Mouse (Mus musculus): ENCODE measurements around the gene Tspan18. TPM values are rescaled to one million over a fixed set of nuclear protein-coding genes. Genes with fewer than 3 reads are reported as not detected.

The Tspan18 gene
- polyA plus RNA-seq, 1 experiment from 2014 or later, result 16.9 TPM

DNA sequence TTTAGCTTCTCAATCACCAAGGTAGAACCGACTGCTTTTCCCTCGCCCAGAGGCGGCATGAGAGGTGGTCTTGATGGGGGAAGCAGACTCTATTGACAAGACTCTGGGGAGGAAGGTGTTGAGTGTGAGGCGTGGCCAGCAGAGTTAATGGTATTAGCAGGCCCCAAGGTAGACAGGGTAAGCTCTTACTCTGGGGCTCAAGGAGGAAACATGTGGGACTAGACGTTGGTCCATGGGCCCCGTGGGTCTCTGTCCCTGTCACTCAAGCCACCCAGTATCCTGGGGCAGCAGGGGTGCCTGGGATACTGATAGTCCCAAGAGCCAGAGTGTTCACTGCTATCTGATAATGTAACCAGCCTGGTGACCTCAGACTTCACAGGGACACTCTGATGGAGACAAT is 26.0 kb upstream of the Tspan18 start:
- Histone ChIP-seq H3K9me3 (0 out of 2 replicates have a peak, but pooled peaks cover 3% of the 10 kb centered on the region), H3K9ac (replicated peaks) (no peak overlapping the region), H3K4me2 (replicated peaks) (no peak overlapping the region), H3K27me3 (no peaks in the 10 kb centered on the region), H3K27ac (replicated peaks) (no peak overlapping the region), H3K4me3 (no peak overlapping the region), H3K36me3 (no peaks in the 10 kb centered on the region), H3K4me1 (peaks cover 10% of the 10 kb centered on the region)
- ATAC-seq (replicated peaks), result no peak
- 85% methylated on average over 6 of the region's 6 CpGs for WGBS

DNA sequence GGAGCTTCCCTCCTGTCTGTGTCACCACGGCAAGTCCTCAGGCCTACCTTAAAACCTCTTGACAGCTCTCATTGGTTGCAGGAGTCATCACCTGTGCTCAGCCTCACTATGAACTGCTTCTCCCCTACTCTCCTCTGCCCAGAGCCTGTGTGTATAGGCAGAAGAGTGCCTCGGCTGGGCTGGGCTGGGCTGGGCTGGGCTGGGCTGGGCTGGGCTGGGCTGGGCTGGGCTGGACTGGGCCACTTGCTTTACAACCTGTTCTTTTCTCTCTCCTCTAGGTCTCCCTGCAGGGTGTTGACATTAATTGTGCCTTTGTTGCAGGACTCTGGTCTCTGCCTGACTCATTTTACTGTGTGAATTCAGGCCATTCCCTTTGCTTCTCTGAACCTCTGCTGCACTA is 23.1 kb upstream of the Tspan18 start:
- Histone ChIP-seq H3K27ac (replicated peaks) (no peak overlapping the region), H3K4me3 (no peak overlapping the region), H3K9me3 (no peaks in the 10 kb centered on the region), H3K36me3 (no peaks in the 10 kb centered on the region), H3K4me2 (replicated peaks) (no peak overlapping the region), H3K9ac (replicated peaks) (no peak overlapping the region), H3K4me1 (peaks cover 14% of the 10 kb centered on the region), H3K27me3 (no peaks in the 10 kb centered on the region)
- ATAC-seq (replicated peaks), result no peak
- whole genome bisulfite sequencing, result 57% methylated on average over 2 of the region's 2 CpGs

DNA sequence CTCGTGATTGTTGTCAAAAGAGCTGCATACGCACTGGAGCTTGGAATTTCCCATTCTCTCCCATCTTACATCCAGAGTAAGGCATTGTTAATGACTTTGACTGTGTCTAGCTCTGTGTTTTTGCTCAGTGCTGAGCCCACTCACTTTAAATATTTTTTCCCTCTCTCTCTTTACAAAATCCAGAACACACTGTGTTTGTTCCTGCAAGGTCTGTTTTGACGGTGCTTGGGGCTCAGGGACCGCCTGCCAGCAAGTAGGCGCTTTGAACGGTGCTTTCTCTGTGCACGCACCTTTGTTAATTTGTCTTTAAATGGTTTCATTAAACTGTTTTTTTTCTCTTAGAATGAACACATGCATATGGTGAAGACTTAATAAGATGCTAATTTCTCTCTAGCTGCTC is 21.5 kb upstream of the Tspan18 start:
- peak; percentile 35; the same call in 1 of the 2 replicates for ATAC-seq (replicated peaks)
- WGBS, result 7% methylated on average over 7 of the region's 7 CpGs
- Histone ChIP-seq H3K9me3 (no peaks in the 10 kb centered on the region), H3K9ac (replicated peaks) (no peak overlapping the region), H3K27me3 (no peaks in the 10 kb centered on the region), H3K36me3 (no peaks in the 10 kb centered on the region), H3K4me1 (peaks cover 14% of the 10 kb centered on the region), H3K27ac (replicated peaks) (0 out of 2 replicates have a peak overlapping the region, but pooled peaks have one; percentile 17), H3K4me3 (no peak overlapping the region), H3K4me2 (replicated peaks) (no peak overlapping the region)

DNA sequence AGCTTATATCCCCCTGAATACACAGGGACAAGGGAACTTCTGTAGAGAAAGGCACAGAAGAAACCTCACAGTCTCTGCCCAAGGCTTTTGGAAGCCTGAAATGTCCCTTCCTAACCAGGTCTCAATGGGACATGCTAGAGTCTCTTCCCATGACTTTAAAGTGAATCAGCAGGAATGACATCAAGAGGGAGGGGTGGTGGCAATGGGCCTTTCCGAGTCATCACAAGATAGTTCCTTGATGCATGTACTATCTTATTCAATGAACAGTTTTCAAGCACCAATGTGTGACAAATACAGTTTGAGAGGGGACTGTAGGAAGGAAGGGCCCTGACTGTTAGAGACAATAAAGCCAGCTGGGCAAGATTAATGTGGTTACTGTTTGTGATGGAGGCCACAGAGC is 20.3 kb upstream of the Tspan18 start:
- WGBS, result 83% methylated on average over 1 of the region's 1 CpGs

DNA sequence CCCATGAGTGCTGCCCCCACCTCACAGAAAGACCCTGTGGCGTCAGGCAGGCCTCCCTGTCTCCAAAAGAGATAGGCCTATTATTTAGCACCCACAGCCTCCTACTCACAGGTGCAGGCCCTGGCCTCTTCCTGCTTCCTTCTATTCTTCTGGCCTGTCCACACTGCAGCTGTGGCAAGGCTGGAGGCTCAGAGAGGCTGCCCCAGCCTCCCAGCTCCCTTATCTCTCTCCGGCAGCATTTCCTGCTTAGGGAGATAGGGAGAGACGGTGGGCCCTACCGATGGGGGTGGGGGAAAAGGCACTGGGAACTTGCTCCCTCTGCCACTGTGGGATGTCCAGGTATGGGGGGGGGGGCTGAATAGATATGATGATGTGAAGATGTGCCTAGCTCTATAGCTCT is 19.4 kb upstream of the Tspan18 start:
- Histone ChIP-seq H3K4me3 (no peak overlapping the region), H3K9me3 (no peaks in the 10 kb centered on the region), H3K4me1 (peaks cover 14% of the 10 kb centered on the region), H3K36me3 (no peaks in the 10 kb centered on the region), H3K27me3 (no peaks in the 10 kb centered on the region), H3K27ac (replicated peaks) (no peak overlapping the region), H3K4me2 (replicated peaks) (no peak overlapping the region), H3K9ac (replicated peaks) (no peak overlapping the region)
- ATAC-seq (replicated peaks), result no peak
- 88% methylated on average over 4 of the region's 4 CpGs for WGBS

More for the DNA sequence above, 20.3 kb upstream of the Tspan18 start:
- no peaks in the 10 kb centered on the region for H3K36me3 ChIP-seq
- H3K9me3 ChIP-seq, result no peaks in the 10 kb centered on the region
- ATAC-seq (replicated peaks), result no peak
- peaks cover 14% of the 10 kb centered on the region for H3K4me1 ChIP-seq
- no peaks in the 10 kb centered on the region for H3K27me3 ChIP-seq
- no peak overlapping the region for H3K9ac ChIP-seq (replicated peaks)
- no peak overlapping the region for H3K27ac ChIP-seq (replicated peaks)
- no peak overlapping the region for H3K4me2 ChIP-seq (replicated peaks)
- no peak overlapping the region for H3K4me3 ChIP-seq

DNA sequence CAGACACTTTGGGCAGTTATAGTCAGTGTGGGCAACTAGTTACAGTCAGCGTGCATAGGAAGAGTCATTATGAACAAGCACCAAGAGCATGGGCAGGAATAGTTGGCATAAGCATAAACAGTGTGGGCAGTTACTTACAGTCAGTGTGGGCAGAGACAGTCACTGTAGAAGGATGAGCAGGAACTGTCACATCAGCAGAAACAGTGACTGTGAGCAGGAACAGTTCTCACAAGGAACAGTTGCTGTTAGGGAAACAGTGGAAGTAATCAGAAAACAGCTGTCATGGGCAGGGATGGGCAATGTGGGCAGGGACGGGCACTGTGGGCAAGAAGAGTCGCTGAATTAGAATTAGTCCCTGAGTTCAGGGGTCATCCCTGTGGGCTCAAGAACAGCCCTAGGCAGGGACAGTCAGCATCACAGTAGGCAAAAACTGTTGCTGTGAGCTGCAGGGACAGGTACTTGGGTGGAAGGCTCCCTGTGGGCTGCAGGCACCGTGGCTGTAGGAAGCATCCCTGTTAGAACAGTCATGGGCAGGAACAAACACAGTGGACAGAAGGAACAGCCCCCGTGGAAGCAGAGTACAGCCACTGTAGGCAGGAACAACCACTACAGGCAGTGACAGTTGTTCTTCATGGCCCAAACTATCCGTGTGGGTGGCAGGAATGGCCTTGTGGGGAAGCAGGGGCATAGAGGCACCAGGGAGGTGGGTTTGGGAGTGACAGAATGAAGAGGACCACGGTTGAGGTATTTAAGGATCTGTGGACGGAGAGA is 18.8 kb upstream of the Tspan18 start:
- no peak overlapping the region for H3K4me3 ChIP-seq
- WGBS, result 88% methylated on average over 8 of the region's 8 CpGs
- H3K9me3 ChIP-seq, result no peaks in the 10 kb centered on the region
- H3K4me2 ChIP-seq (replicated peaks), result no peak overlapping the region
- no peak overlapping the region for H3K27ac ChIP-seq (replicated peaks)
- no peak overlapping the region for H3K9ac ChIP-seq (replicated peaks)
- no peaks in the 10 kb centered on the region for H3K27me3 ChIP-seq
- no peaks in the 10 kb centered on the region for H3K36me3 ChIP-seq
- ATAC-seq (replicated peaks), result no peak
- peaks cover 14% of the 10 kb centered on the region for H3K4me1 ChIP-seq

DNA sequence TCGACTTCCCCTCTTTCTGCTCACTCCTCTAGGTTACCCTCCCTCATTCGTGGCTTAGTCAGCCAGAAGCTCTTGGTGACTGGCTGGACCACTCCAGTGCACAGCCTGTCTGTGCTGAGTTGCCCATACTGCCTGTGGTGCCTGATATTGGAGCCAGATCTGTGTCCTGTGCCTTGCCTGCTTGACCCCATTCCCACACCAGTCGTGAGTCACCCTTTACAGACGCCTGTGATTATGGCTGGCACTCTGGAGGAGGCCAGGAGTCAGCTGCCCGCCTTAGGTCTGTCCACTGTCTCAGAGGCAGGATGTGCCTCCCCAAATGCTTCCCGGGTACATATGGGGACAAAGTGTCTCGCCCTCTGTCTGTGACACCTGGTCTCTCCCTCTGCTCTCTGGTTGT is 17.0 kb upstream of the Tspan18 start:
- H3K4me2 ChIP-seq (replicated peaks), result no peak overlapping the region
- H3K4me1 ChIP-seq, result peaks cover 14% of the 10 kb centered on the region
- H3K36me3 ChIP-seq, result no peaks in the 10 kb centered on the region
- no peak for ATAC-seq (replicated peaks)
- H3K9me3 ChIP-seq, result no peaks in the 10 kb centered on the region
- no peak overlapping the region for H3K9ac ChIP-seq (replicated peaks)
- H3K27ac ChIP-seq (replicated peaks), result no peak overlapping the region
- 75% methylated on average over 7 of the region's 7 CpGs for WGBS
- H3K27me3 ChIP-seq, result no peaks in the 10 kb centered on the region
- no peak overlapping the region for H3K4me3 ChIP-seq

DNA sequence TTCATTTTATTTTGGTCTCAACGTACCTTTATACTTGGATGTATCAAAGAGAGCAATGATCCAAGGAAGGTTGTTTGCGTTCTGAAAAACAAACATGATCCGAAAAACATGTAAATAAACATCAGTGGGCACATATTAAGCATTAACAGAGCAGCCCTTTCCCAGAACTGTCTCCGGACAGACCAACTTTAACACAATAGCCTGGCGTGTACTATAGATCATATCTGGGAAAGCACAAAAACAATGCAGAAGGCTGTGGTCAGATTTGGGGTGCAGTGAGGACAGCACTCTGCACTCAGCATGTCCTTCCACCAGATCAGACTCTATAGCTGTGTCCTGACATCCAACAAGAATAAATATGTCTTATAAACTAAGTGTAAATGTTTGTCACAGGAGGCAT is 12.7 kb upstream of the Tspan18 start:
- H3K27me3 ChIP-seq, result no peaks in the 10 kb centered on the region
- no peaks in the 10 kb centered on the region for H3K4me1 ChIP-seq
- H3K9ac ChIP-seq (replicated peaks), result no peak overlapping the region
- 89% methylated on average over 5 of the region's 5 CpGs for WGBS
- H3K27ac ChIP-seq (replicated peaks), result no peak overlapping the region
- no peak for ATAC-seq (replicated peaks)
- no peaks in the 10 kb centered on the region for H3K36me3 ChIP-seq
- no peak overlapping the region for H3K4me2 ChIP-seq (replicated peaks)
- no peaks in the 10 kb centered on the region for H3K9me3 ChIP-seq
- H3K4me3 ChIP-seq, result no peak overlapping the region

DNA sequence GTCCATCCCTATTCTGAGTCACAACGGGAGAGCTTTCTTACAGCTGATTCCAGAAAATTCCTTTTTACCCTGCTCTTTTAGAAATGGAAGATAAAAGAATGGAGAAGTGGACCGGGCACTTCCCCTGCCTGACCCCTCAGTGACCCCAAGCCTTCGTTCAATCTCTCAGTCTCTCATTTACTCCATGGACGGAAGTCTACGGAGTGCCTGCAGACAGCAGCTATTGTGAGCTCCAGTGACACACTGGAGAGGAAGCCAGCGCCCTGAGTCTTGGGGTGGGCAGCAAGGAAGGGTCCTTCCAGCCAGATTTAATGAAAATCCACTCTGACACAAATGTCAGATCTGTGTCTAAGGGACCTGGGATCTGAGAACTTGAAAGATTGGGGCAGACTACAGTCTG is 12.3 kb upstream of the Tspan18 start:
- H3K4me1 ChIP-seq, result no peaks in the 10 kb centered on the region
- H3K4me2 ChIP-seq (replicated peaks), result no peak overlapping the region
- no peaks in the 10 kb centered on the region for H3K9me3 ChIP-seq
- ATAC-seq (replicated peaks), result no peak
- H3K9ac ChIP-seq (replicated peaks), result no peak overlapping the region
- no peaks in the 10 kb centered on the region for H3K27me3 ChIP-seq
- no peaks in the 10 kb centered on the region for H3K36me3 ChIP-seq
- WGBS, result 22% methylated on average over 6 of the region's 6 CpGs
- H3K4me3 ChIP-seq, result no peak overlapping the region
- H3K27ac ChIP-seq (replicated peaks), result no peak overlapping the region

DNA sequence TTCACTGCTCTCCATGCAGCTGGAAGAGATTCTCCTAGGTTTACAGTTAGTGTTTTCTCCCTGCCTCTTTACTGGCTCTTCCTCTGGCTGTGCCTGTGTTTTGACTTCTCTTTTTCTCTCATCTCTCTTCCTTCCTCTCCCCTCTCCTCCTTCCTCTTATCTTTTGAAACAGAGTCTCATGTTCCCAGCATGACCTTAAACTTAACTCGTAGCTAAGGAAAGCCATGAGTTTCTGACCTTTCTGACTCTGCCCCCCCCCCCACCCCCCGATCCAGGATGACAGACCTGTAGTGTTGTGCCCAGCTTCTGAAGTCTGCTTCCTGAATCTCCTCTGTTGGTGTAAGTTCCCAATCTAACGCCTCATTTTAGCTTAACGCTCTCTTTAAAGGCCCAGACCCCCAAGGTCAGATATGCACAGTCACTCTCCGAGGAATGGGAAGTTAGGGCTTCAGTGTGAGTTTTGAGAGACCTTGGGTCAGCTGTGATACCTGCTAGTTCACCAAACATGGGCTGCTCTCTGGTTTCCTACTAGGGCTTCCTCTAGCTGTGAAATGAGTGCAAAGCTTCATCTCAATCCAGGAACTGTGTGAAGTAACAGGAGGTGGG is 11.5 kb upstream of the Tspan18 start:
- Histone ChIP-seq H3K4me1 (no peaks in the 10 kb centered on the region), H3K9ac (replicated peaks) (no peak overlapping the region), H3K9me3 (no peaks in the 10 kb centered on the region), H3K36me3 (no peaks in the 10 kb centered on the region), H3K27ac (replicated peaks) (no peak overlapping the region), H3K27me3 (no peaks in the 10 kb centered on the region), H3K4me2 (replicated peaks) (no peak overlapping the region), H3K4me3 (no peak overlapping the region)
- ATAC-seq (replicated peaks), result no peak
- WGBS, result 76% methylated on average over 5 of the region's 5 CpGs

DNA sequence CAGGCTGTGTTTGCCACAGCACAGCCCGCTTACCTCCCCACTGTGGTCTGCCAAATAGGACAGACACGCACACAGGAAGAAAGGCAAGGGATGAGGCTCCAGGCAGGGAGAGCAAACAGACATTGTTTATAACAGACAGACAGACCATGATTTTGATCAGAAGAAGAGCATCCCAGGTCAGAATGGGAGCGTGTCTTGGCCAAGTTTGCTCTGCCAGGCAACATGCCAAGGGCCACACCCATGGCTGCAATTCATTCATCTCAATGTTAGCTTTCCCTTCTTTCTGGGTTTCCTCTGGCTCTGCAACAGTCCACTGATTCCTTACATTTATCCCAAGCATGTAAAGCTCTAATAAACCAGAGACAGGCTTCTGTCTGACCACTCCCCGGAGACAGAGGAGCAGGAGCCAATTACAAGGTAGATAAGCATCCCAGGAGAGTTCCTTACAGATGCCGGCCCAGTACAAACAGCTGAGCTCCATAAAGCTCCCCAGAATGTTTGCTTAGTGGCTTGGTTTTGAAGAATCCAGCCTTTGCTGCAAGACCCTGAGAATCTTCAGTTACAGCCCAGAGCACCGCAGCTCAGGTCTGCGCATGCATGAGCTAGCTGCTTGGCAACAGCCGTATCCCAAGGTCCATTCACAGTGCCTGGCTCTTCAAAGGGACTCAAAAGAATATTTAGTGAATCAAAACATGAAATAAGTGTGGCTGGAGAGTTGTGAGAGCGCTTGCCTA is 5.2 kb upstream of the Tspan18 start:
- Histone ChIP-seq H3K27ac (replicated peaks) (no peak overlapping the region), H3K9me3 (no peaks in the 10 kb centered on the region), H3K9ac (replicated peaks) (no peak overlapping the region), H3K27me3 (no peaks in the 10 kb centered on the region), H3K4me2 (replicated peaks) (no peak overlapping the region), H3K36me3 (no peaks in the 10 kb centered on the region), H3K4me1 (peaks cover 14% of the 10 kb centered on the region), H3K4me3 (no peak overlapping the region)
- no peak for ATAC-seq (replicated peaks)
- WGBS, result 54% methylated on average over 9 of the region's 9 CpGs

DNA sequence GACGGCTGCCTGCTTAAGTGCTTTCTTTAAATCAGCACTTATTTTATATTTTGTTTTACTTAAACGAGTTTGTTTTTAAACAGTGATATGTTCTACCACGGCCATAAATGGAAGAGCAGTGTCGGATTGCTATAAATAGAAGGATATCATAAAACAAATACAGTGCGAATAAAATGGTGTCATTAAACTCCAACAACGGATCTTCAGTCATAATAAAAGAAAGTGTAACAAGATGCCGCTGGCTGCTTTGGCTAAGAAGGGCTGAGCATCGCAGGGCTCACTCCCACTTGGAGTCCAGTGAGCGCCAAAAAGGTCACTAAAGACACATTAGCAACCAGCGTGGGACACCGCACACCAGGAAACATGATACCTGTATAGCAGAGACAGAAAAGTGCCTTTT is 1.7 kb upstream of the Tspan18 start:
- no peak overlapping the region for H3K4me2 ChIP-seq (replicated peaks)
- H3K4me3 ChIP-seq, result no peak overlapping the region
- H3K4me1 ChIP-seq, result peaks cover 33% of the 10 kb centered on the region
- H3K9me3 ChIP-seq, result no peaks in the 10 kb centered on the region
- H3K9ac ChIP-seq (replicated peaks), result no peak overlapping the region
- WGBS, result 80% methylated on average over 11 of the region's 11 CpGs
- no peaks in the 10 kb centered on the region for H3K27me3 ChIP-seq
- ATAC-seq (replicated peaks), result no peak
- no peak overlapping the region for H3K27ac ChIP-seq (replicated peaks)
- H3K36me3 ChIP-seq, result no peaks in the 10 kb centered on the region
